ENCODE assay signal across 32 mouse cellular contexts in genomic region chr10:113593436-113593835, GRCm38 (mm10).
DNase-seq lines count a peak whose midpoint lies in the region; ATAC-seq and TF ChIP-seq lines count a peak whose summit lies in the region.
"Had no signal": no experiment of that assay in that cellular context is flagged by ENCODE, and none has a peak within 500 bp of the region (broad histone marks: within the 10 kb centered on the region; RNA-seq: fewer than 3 reads in every experiment).

No protein-coding gene starts in this region.

- no peak overlapping the region for H3K9ac ChIP-seq in ES-Bruce4 (ENCODE audit: low read depth, poor library complexity, severe bottlenecking)
- no peak overlapping the region for H3K9ac ChIP-seq in ES-E14 (ENCODE audit: insufficient read depth, low read depth, low read length, poor library complexity, severe bottlenecking)
- H3K9ac ChIP-seq in heart, embryonic 11.5 days (ENCODE audit: low read depth, low read length), result no peak overlapping the region
- H3K9ac ChIP-seq: forebrain, embryonic 13.5 days; forebrain, postnatal 0 days; heart, embryonic 12.5 days; heart, embryonic 15.5 days; hindbrain, embryonic 13.5 days; intestine, embryonic 15.5 days had no signal

- no peak for TF ChIP-seq EP300 in ES-Bruce4 (IDR thresholded peaks at IDR 0.05; ENCODE audit: insufficient read depth, low read depth, low read length)

- H3K4me1 ChIP-seq in ES-Bruce4 (ENCODE audit: control insufficient read depth, insufficient read depth, low read length), result no peaks in the 10 kb centered on the region
- H3K4me1 ChIP-seq in ES-E14 (ENCODE audit: control insufficient read depth in 2 of 2, insufficient read depth in 2 of 2, low read length in 2 of 2, poor library complexity in 1 of 2), result 0 out of 4 replicates have a peak, but pooled peaks cover 0 to 3% of the 10 kb centered on the region in 2 experiments
- peaks cover 3% of the 10 kb centered on the region; the same call in 1 of the 2 replicates for H3K4me1 ChIP-seq in embryonic facial prominence, embryonic 10.5 days
- H3K4me1 ChIP-seq in heart, embryonic 11.5 days (ENCODE audit: control insufficient read depth, insufficient read depth, low read length), result no peaks in the 10 kb centered on the region
- H3K4me1 ChIP-seq: forebrain, embryonic 10.5 days; forebrain, embryonic 13.5 days; heart, embryonic 12.5 days; heart, embryonic 15.5 days; hindbrain, embryonic 10.5 days; hindbrain, embryonic 13.5 days; intestine, embryonic 15.5 days had no signal

- H3K27me3 ChIP-seq in ES-Bruce4 (ENCODE audit: control insufficient read depth, insufficient read depth, low read length, poor library complexity, severe bottlenecking), result no peaks in the 10 kb centered on the region
- no peaks in the 10 kb centered on the region for H3K27me3 ChIP-seq in embryonic facial prominence, embryonic 10.5 days (replicated peaks; ENCODE audit: low read depth, poor library complexity, severe bottlenecking)
- no peaks in the 10 kb centered on the region for H3K27me3 ChIP-seq in heart, embryonic 11.5 days (ENCODE audit: control insufficient read depth, insufficient read depth, low read length)
- H3K27me3 ChIP-seq: CH12.LX; forebrain, embryonic 13.5 days; heart, embryonic 12.5 days; heart, embryonic 15.5 days; hindbrain, embryonic 13.5 days; intestine, embryonic 15.5 days; Patski had no signal

- TF ChIP-seq CTCF in ES-Bruce4 (IDR thresholded peaks at IDR 0.05; ENCODE audit: low read depth, low read length), result no peak

- WGBS in embryonic facial prominence, embryonic 10.5 days, result 45% methylated on average over 3 of the region's 3 CpGs
- WGBS in heart, embryonic 11.5 days (ENCODE audit: insufficient replicate concordance), result 73% methylated on average over 3 of the region's 3 CpGs

- in situ Hi-C loops in ES-E14 (cut with MboI; ENCODE audit: low sequenced_read_pairs in 2 of 2, unreplicated experiment in 2 of 2), result no loop called here

- H3K9me3 ChIP-seq in ES-Bruce4 (replicated peaks; ENCODE audit: control insufficient read depth, insufficient read depth, low read length, poor library complexity, severe bottlenecking), result peaks cover 6% of the 10 kb centered on the region
- no peaks in the 10 kb centered on the region for H3K9me3 ChIP-seq in ES-E14 (ENCODE audit: control insufficient read depth, insufficient read depth, low read depth, low read length)
- no peaks in the 10 kb centered on the region for H3K9me3 ChIP-seq in embryonic facial prominence, embryonic 10.5 days
- H3K9me3 ChIP-seq in heart, embryonic 11.5 days (replicated peaks; ENCODE audit: control insufficient read depth, low read length), result no peaks in the 10 kb centered on the region
- H3K9me3 ChIP-seq: forebrain, embryonic 10.5 days; forebrain, embryonic 13.5 days; G1E; heart, embryonic 12.5 days; heart, embryonic 15.5 days; hindbrain, embryonic 10.5 days; hindbrain, embryonic 13.5 days; intestine, embryonic 15.5 days had no signal

- H3K4me2 ChIP-seq in heart, embryonic 11.5 days, result no peak overlapping the region
- H3K4me2 ChIP-seq: forebrain, embryonic 13.5 days; heart, embryonic 12.5 days; heart, embryonic 15.5 days; hindbrain, embryonic 13.5 days; intestine, embryonic 15.5 days had no signal

- peak; percentile 24 for DNase-seq in ES-E14 (ENCODE audit: low read depth, low spot score)
- peak; percentile 12 for DNase-seq in embryonic facial prominence, embryonic 10.5 days (ENCODE audit: low spot score)
- DNase-seq in yolk sac, embryonic 10.5 days (ENCODE audit: low spot score), result no peak
- DNase-seq in heart, adult 9 months (ENCODE audit: low spot score in 2 of 2), result no peak
- DNase-seq: adrenal gland, adult 8-10 months; adrenal gland, postnatal 25 days; B cell, adult 2 months; cerebellum, adult 11-12 months; cerebellum, adult 8-10 months; cerebellum, postnatal 10 days; cerebellum, postnatal 36 days; embryo, embryonic 11 days; forebrain, postnatal 0 days; gastrocnemius, postnatal 25 days; heart, adult 2 months; heart, postnatal 10 days; heart, postnatal 36 days; kidney, adult 18-20 months had no signal

- TF ChIP-seq POLR2A in ES-Bruce4 (IDR thresholded peaks at IDR 0.05; ENCODE audit: insufficient read depth, low read length), result no peak

- H3K27ac ChIP-seq in ES-Bruce4 (ENCODE audit: insufficient read depth, low read length) (peak overlapping the region; percentile 69), ES-E14 (ENCODE audit: insufficient read depth, low read depth, low read length, poor library complexity, severe bottlenecking) (no peak overlapping the region; the same call in 1 of the 2 replicates)
- H3K27ac ChIP-seq in embryonic facial prominence, embryonic 10.5 days (replicated peaks), result no peak overlapping the region
- no peak overlapping the region for H3K27ac ChIP-seq in heart, embryonic 11.5 days (ENCODE audit: low read depth, low read length)
- H3K27ac ChIP-seq: forebrain, embryonic 10.5 days; forebrain, embryonic 13.5 days; heart, adult 2 months; heart, embryonic 15.5 days; hindbrain, embryonic 10.5 days; hindbrain, embryonic 13.5 days; intestine, embryonic 15.5 days had no signal

- H3K36me3 ChIP-seq in ES-Bruce4 (ENCODE audit: control insufficient read depth, insufficient read depth, low read length, poor library complexity, severe bottlenecking), result no peaks in the 10 kb centered on the region
- H3K36me3 ChIP-seq in ES-E14 (ENCODE audit: control insufficient read depth, insufficient read depth, low read length, poor library complexity, severe bottlenecking), result no peaks in the 10 kb centered on the region
- H3K36me3 ChIP-seq in embryonic facial prominence, embryonic 10.5 days (replicated peaks), result no peaks in the 10 kb centered on the region
- no peaks in the 10 kb centered on the region for H3K36me3 ChIP-seq in heart, embryonic 11.5 days (ENCODE audit: control insufficient read depth, insufficient read depth, low read length)
- H3K36me3 ChIP-seq: forebrain, embryonic 10.5 days; G1E; heart, embryonic 12.5 days; heart, embryonic 15.5 days; hindbrain, embryonic 10.5 days; hindbrain, embryonic 13.5 days; intestine, embryonic 15.5 days had no signal

- ATAC-seq in heart, embryonic 11.5 days (replicated peaks; ENCODE audit: insufficient number of reproducible peaks, low FRiP score, low TSS enrichment), result no peak
- ATAC-seq: activated CD4-positive, CD25-positive, alpha-beta regulatory T cell, adult 4 months; forebrain, embryonic 13.5 days; forebrain, postnatal 0 days; hindbrain, embryonic 16.5 days; intestine, embryonic 15.5 days; Patski had no signal

- H3K4me3 ChIP-seq in ES-Bruce4 (ENCODE audit: low read depth, low read length) (no peak overlapping the region), ES-E14 (ENCODE audit: insufficient read depth in 1 of 2, low read depth in 1 of 2, low read length in 2 of 2, poor library complexity in 1 of 2, severe bottlenecking in 1 of 2) (no peak overlapping the region)
- no peak overlapping the region for H3K4me3 ChIP-seq in embryonic facial prominence, embryonic 10.5 days
- H3K4me3 ChIP-seq in heart, embryonic 11.5 days (ENCODE audit: low read depth, low read length), result no peak overlapping the region
- H3K4me3 ChIP-seq: forebrain, embryonic 10.5 days; forebrain, embryonic 13.5 days; heart, adult 2 months; heart, embryonic 12.5 days; heart, embryonic 15.5 days; hindbrain, embryonic 10.5 days; hindbrain, embryonic 13.5 days; intestine, embryonic 15.5 days had no signal

TF ChIP-seq in ES-E14, 5 proteins besides CTCF, POLR2A, EP300 and RAD21:
- no peak for TF ChIP-seq HCFC1 (IDR thresholded peaks at IDR 0.05; ENCODE audit: borderline replicate concordance, insufficient read depth, low read length)
- TF ChIP-seq MAFK (IDR thresholded peaks at IDR 0.05; ENCODE audit: insufficient read depth, low read depth, low read length), result no peak
- no peak for TF ChIP-seq ZNF384 (IDR thresholded peaks at IDR 0.05; ENCODE audit: low read depth, low read length)
- TF ChIP-seq ZC3H11A (IDR thresholded peaks at IDR 0.05; ENCODE audit: borderline replicate concordance, low read depth, low read length), result no peak
- TF ChIP-seq CHD2 (IDR thresholded peaks at IDR 0.05; ENCODE audit: low read depth, low read length), result no peak

Comparison
In these comparisons a context has a peak if more than half of its experiments do, and no peak if none do; other contexts are left out.
1. DNase-seq: peak in ES-E14 (single experiment) and embryonic facial prominence, embryonic 10.5 days (single experiment); none in yolk sac, embryonic 10.5 days (single experiment) and heart, adult 9 months (0 of 2).